Mouse (Mus musculus) midbrain, embryonic 13.5 days (tissue): ENCODE measurements at regions not wholly inside any gene's neighbourhood (a gene's known extent, or its start where the extent isn't known, plus 50 kb on each side); places are given as distances from the start of the nearest gene placed in this dataset.

Experiments used
- ATAC-seq: fragments of 200-750 bp; cut with Nextera tagmentation; 2 replicates; pipeline ENCODE4 v1.8.0; 2017; ENCODE audit warnings: mild to moderate bottlenecking, moderate TSS enrichment, moderate library complexity
- H3K27ac ChIP-seq: fragments of 300-500 bp; sonication (generic); 2 replicates; pipeline ENCODE4 v1.5.1; 2015; ENCODE audit warnings: inconsistent platforms, mild to moderate bottlenecking, moderate library complexity
- H3K27me3 ChIP-seq: fragments of 300-500 bp; sonication (generic); 2 replicates; pipeline ENCODE4 v1.6.1; 2015; ENCODE audit warnings: mild to moderate bottlenecking, inconsistent platforms
- H3K36me3 ChIP-seq: fragments of 300-500 bp; sonication (generic); 2 replicates; pipeline ENCODE4 v1.6.1; 2015; ENCODE audit warnings: mild to moderate bottlenecking, inconsistent platforms
- H3K4me1 ChIP-seq: fragments of 300-500 bp; sonication (generic); replicated peaks from 2 replicates; pipeline ENCODE4 v1.6.1; 2015; ENCODE audit warnings: inconsistent platforms
- H3K4me2 ChIP-seq: fragments of 300-500 bp; sonication (generic); replicated peaks from 2 replicates; pipeline ENCODE4 v1.6.1; 2015; ENCODE audit warnings: moderate library complexity, mild to moderate bottlenecking, inconsistent platforms
- H3K4me3 ChIP-seq: fragments of 300-500 bp; sonication (generic); replicated peaks from 2 replicates; pipeline ENCODE4 v1.5.1; 2015; ENCODE audit warnings: mild to moderate bottlenecking, inconsistent platforms
- H3K9ac ChIP-seq: fragments of 300-500 bp; sonication (generic); replicated peaks from 2 replicates; pipeline ENCODE4 v1.6.1; 2015; ENCODE audit warnings: mild to moderate bottlenecking, inconsistent platforms
- H3K9me3 ChIP-seq: fragments of 300-500 bp; sonication (generic); 2 replicates; pipeline ENCODE4 v1.6.1; 2016; ENCODE audit warnings: mild to moderate bottlenecking, inconsistent platforms
- WGBS: fragments of 180-500 bp; shearing (Covaris S2); methylation state at CpG from one replicate; pipeline ENCODE4 v1.1.7; 2015; 5-methylcytosine and 5-hydroxymethylcytosine counted together

DNA sequence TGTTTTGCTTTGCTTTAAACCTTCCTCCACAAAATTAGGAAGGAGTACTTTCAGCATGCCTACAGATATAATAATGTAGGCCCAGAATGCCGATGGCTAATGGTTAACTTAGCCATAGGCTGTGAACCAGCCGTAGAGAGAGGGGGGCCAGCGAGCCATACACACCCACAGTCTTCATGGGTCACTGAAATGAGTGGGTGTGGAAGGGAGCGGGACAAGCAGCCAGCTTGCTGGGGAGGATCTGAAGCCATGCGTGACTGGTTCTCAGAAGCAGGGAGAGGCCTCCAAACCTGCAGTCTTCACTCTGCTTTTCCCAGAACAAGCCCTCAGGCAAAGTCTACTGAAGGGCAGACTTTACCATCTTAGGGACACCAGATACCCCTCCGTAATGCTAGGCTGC is 50.8 kb upstream of the Ptpn13 start:
- Histone ChIP-seq H3K9ac (no peak overlapping the region), H3K4me2 (no peak overlapping the region), H3K27ac (no peak overlapping the region), H3K9me3 (no peaks in the 10 kb centered on the region), H3K27me3 (0 out of 2 replicates have a peak, but pooled peaks cover 3% of the 10 kb centered on the region), H3K4me3 (no peak overlapping the region), H3K4me1 (peaks cover 6% of the 10 kb centered on the region), H3K36me3 (no peaks in the 10 kb centered on the region)
- 78% methylated on average over 6 of the region's 6 CpGs for WGBS
- no peak for ATAC-seq

DNA sequence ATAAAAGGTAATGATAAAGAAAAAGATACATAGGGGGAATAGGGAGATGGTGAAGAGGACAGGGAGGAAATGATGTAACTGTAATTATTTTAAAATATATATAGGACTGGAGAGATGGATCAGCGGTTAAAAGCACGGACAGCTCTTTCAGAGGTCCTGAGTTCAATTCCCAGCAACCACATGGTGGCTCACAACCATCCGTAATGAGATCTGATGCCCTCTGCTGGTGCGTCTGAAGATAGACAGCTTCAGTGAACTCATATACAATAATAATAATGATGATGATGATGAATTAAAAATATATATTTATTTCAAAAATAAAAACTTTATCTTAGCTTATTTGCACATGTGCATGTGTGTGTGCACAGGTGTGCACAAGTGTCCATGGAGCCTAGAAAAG is 51.9 kb upstream of the Ptpn13 start:
- H3K9me3 ChIP-seq = no peaks in the 10 kb centered on the region
- no peak overlapping the region for H3K4me3 ChIP-seq
- no peak overlapping the region for H3K27ac ChIP-seq
- H3K4me2 ChIP-seq = no peak overlapping the region
- H3K27me3 ChIP-seq = 0 out of 2 replicates have a peak, but pooled peaks cover 3% of the 10 kb centered on the region
- H3K9ac ChIP-seq = no peak overlapping the region
- H3K4me1 ChIP-seq = peaks cover 6% of the 10 kb centered on the region
- WGBS = 89% methylated on average over 4 of the region's 4 CpGs
- no peak for ATAC-seq
- no peaks in the 10 kb centered on the region for H3K36me3 ChIP-seq

DNA sequence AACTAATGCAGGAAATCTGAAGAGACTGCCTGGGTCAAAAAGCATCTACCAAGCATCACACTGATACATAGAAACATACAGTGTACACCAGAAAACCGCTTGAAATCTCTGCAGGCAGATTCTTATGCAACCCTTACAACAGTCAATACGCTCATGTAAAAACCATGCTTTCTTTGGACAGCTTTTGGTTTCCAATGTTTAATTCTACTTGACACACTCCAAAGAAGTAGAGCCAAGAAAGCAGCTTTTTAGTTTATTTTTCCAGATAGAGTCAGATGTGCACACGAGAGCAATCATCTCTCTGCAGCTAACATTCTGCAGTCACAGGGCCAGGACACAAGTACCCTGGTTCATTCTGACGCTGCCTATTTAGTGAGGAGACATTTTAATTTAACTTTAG is 54.5 kb upstream of the Ptpn13 start:
- no peaks in the 10 kb centered on the region for H3K36me3 ChIP-seq
- 85% methylated on average over 4 of the region's 4 CpGs for WGBS
- H3K27ac ChIP-seq = no peak overlapping the region
- no peak overlapping the region for H3K9ac ChIP-seq
- H3K4me2 ChIP-seq = no peak overlapping the region
- H3K4me3 ChIP-seq = no peak overlapping the region
- no peaks in the 10 kb centered on the region for H3K4me1 ChIP-seq
- H3K9me3 ChIP-seq = no peaks in the 10 kb centered on the region
- no peaks in the 10 kb centered on the region for H3K27me3 ChIP-seq
- ATAC-seq = no peak

DNA sequence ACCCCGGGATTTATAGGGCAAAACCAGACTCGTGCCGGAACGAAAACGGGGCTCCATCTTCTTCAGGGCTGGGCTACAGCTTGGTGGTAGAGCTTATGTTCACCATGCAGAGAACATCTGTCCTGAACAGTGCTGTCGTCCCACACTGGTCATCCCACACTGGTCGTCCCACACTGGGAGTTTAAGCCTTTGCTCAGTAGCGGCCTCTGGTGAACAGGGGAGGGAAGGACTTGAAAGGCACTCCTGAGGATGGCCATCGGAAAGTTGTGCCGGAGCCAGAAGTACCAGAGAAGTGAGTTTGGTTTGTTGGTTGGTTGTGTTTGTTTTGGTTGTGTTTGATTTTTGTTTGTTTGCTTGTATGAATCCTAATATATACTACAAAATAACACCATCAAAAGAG is 56.0 kb upstream of the Ptpn13 start:
- Histone ChIP-seq H3K9me3 (0 out of 2 replicates have a peak, but pooled peaks cover 3% of the 10 kb centered on the region), H3K27me3 (no peaks in the 10 kb centered on the region), H3K4me1 (no peaks in the 10 kb centered on the region), H3K27ac (no peak overlapping the region), H3K36me3 (no peaks in the 10 kb centered on the region), H3K4me2 (no peak overlapping the region), H3K9ac (no peak overlapping the region), H3K4me3 (no peak overlapping the region)
- no peak for ATAC-seq
- WGBS = 82% methylated on average over 10 of the region's 10 CpGs

- Histone ChIP-seq H3K4me1 (no peaks in the 10 kb centered on the region), H3K9ac (no peak overlapping the region), H3K36me3 (no peaks in the 10 kb centered on the region), H3K4me2 (no peak overlapping the region), H3K4me3 (no peak overlapping the region), H3K27ac (no peak overlapping the region), H3K9me3 (0 out of 2 replicates have a peak, but pooled peaks cover 3% of the 10 kb centered on the region), H3K27me3 (no peaks in the 10 kb centered on the region)
- no peak for ATAC-seq
- 88% methylated on average over 12 of the region's 12 CpGs for whole genome bisulfite sequencing
These were observed 57.8 kb upstream of the Ptpn13 start for GRCm38 (mm10) chr5:103367201-103367671.

- Histone ChIP-seq H3K27me3 (no peaks in the 10 kb centered on the region), H3K9ac (no peak overlapping the region), H3K4me3 (no peak overlapping the region), H3K9me3 (0 out of 2 replicates have a peak, but pooled peaks cover 3% of the 10 kb centered on the region), H3K4me2 (no peak overlapping the region), H3K4me1 (no peaks in the 10 kb centered on the region), H3K27ac (no peak overlapping the region), H3K36me3 (no peaks in the 10 kb centered on the region)
- 94% methylated on average over 19 of the region's 19 CpGs for WGBS
- ATAC-seq = no peak
These were observed 59.1 kb upstream of the Ptpn13 start for GRCm38 (mm10) chr5:103365700-103366448.

GRCm38 (mm10) chr5:103364791-103365699 is 59.9 kb upstream of the Ptpn13 start:
- 0 out of 2 replicates have a peak, but pooled peaks have one; percentile 30 for ATAC-seq
- Histone ChIP-seq H3K9me3 (0 out of 2 replicates have a peak, but pooled peaks cover 3% of the 10 kb centered on the region), H3K27ac (no peak overlapping the region), H3K36me3 (no peaks in the 10 kb centered on the region), H3K4me2 (no peak overlapping the region), H3K9ac (no peak overlapping the region), H3K4me1 (no peaks in the 10 kb centered on the region), H3K27me3 (no peaks in the 10 kb centered on the region), H3K4me3 (no peak overlapping the region)
- 84% methylated on average over 21 of the region's 21 CpGs for WGBS

DNA sequence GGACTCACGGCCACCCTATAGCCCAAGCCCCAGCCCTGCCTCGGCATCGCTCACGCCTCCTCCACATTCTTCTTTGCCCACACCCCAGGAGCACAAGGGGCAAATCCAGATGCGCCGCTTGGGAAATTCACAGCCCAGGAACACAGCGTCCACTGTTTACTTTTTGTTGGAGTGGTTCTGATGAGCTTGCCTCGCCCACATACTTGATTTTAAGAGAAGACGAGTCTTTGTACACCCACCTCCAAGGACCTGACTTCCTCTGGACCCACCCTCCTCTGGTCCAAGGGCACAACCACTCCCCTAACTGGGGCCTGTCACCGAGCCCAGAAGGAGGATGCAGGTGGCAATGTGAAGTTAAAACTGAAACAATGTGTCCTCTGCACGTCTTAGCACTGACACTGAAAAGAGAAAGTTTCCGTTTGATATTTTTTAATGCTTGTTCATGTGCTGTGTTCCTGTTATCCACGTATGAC is 64.2 kb upstream of the Ptpn13 start:
- no peak overlapping the region for H3K4me2 ChIP-seq
- no peak overlapping the region for H3K27ac ChIP-seq
- H3K4me1 ChIP-seq = peaks cover under 1% of the 10 kb centered on the region
- H3K9me3 ChIP-seq = 0 out of 2 replicates have a peak, but pooled peaks cover 3% of the 10 kb centered on the region
- no peaks in the 10 kb centered on the region for H3K27me3 ChIP-seq
- 91% methylated on average over 13 of the region's 13 CpGs for WGBS
- H3K9ac ChIP-seq = no peak overlapping the region
- H3K36me3 ChIP-seq = no peaks in the 10 kb centered on the region
- ATAC-seq = no peak
- H3K4me3 ChIP-seq = no peak overlapping the region

DNA sequence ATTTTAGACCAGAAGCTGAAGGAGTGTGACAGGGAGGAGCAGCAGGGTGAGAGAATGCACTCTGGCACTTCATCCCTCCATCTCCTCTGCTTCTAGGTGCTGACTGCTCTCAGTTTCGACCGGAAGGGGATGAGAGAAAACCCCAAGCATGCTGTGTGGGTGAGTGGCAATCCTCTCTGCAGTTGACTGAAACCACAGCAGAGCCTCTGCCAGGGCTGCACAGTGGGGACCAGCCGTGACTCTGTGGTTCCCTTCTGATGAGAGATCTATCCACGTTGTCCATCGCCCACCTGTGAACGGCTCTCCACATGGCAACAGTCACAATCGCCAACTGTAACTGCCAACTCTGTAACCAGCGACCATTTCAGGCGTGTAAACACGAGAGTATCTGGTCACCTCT is 64.6 kb upstream of the Ptpn13 start:
- Histone ChIP-seq H3K4me2 (no peak overlapping the region), H3K9me3 (0 out of 2 replicates have a peak, but pooled peaks cover 2% of the 10 kb centered on the region), H3K4me3 (no peak overlapping the region), H3K27ac (no peak overlapping the region), H3K27me3 (no peaks in the 10 kb centered on the region), H3K9ac (no peak overlapping the region), H3K36me3 (no peaks in the 10 kb centered on the region), H3K4me1 (peaks cover 5% of the 10 kb centered on the region)
- no peak for ATAC-seq
- WGBS = 91% methylated on average over 10 of the region's 10 CpGs

GRCm38 (mm10) chr5:103357558-103357957 is 67.4 kb upstream of the Ptpn13 start:
- WGBS = 71% methylated on average over 5 of the region's 5 CpGs
- Histone ChIP-seq H3K27me3 (no peaks in the 10 kb centered on the region), H3K36me3 (no peaks in the 10 kb centered on the region), H3K9me3 (0 out of 2 replicates have a peak, but pooled peaks cover 2% of the 10 kb centered on the region), H3K27ac (no peak overlapping the region), H3K9ac (no peak overlapping the region), H3K4me3 (no peak overlapping the region), H3K4me2 (no peak overlapping the region), H3K4me1 (peaks cover 8% of the 10 kb centered on the region)
- ATAC-seq = no peak

GRCm38 (mm10) chr5:103356500-103356899 is 68.5 kb upstream of the Ptpn13 start:
- 0 out of 2 replicates have a peak overlapping the region, but pooled peaks have one; percentile 6 for H3K4me3 ChIP-seq
- peaks cover 8% of the 10 kb centered on the region for H3K4me1 ChIP-seq
- 56% methylated on average over 6 of the region's 6 CpGs for WGBS
- H3K36me3 ChIP-seq = no peaks in the 10 kb centered on the region
- peaks cover 12% of the 10 kb centered on the region; the same call in 1 of the 2 replicates for H3K9me3 ChIP-seq
- no peak overlapping the region for H3K9ac ChIP-seq
- no peak overlapping the region for H3K27ac ChIP-seq
- peak; percentile 62 for ATAC-seq
- peak overlapping the region; percentile 50 for H3K4me2 ChIP-seq
- H3K27me3 ChIP-seq = no peaks in the 10 kb centered on the region
